Mouse (Mus musculus) forebrain, embryonic 13.5 days (tissue): ENCODE data around the gene Slc35f4. TPM values are rescaled to one million over a fixed set of nuclear protein-coding genes. Genes with fewer than 3 reads are reported as not detected.

Source experiments
- microRNA-seq: library from miRNA; unstranded; fragments of <30 nt; microRNA quantifications from one replicate; pipeline ENCODE4, GENCODE M21; 2016
- polyA plus RNA-seq: library from polyadenylated mRNA; unstranded; fragments of >200 nt; fragmentation: Nextera tagmentation; extraction: Ambion mirVana; gene quantifications from 2 replicates; pipeline ENCODE4 v1.2.1, GENCODE M21; 2015

Slc35f4 gene
- polyA plus RNA-seq, 1 experiment from 2014 or later, result 2.7 TPM

Small RNA genes lying within 50 kb of the gene (microRNA-seq; reads per million reads assigned to microRNA genes)
- not detected for gene Gm22949
